Mouse (Mus musculus) liver (tissue): Measurements from ENCODE around the gene Prmt1.

Source experiments
- DNase-seq: peaks from one replicate; pipeline ENCODE4 v3.0.0-alpha.2; 2020; ENCODE audit warnings: mixed read lengths

The Prmt1 gene

GRCm38 (mm10) chr7:44938680-44939079 is 47.7 kb downstream of the Prmt1 start:
- no peak for DNase-seq

DNA sequence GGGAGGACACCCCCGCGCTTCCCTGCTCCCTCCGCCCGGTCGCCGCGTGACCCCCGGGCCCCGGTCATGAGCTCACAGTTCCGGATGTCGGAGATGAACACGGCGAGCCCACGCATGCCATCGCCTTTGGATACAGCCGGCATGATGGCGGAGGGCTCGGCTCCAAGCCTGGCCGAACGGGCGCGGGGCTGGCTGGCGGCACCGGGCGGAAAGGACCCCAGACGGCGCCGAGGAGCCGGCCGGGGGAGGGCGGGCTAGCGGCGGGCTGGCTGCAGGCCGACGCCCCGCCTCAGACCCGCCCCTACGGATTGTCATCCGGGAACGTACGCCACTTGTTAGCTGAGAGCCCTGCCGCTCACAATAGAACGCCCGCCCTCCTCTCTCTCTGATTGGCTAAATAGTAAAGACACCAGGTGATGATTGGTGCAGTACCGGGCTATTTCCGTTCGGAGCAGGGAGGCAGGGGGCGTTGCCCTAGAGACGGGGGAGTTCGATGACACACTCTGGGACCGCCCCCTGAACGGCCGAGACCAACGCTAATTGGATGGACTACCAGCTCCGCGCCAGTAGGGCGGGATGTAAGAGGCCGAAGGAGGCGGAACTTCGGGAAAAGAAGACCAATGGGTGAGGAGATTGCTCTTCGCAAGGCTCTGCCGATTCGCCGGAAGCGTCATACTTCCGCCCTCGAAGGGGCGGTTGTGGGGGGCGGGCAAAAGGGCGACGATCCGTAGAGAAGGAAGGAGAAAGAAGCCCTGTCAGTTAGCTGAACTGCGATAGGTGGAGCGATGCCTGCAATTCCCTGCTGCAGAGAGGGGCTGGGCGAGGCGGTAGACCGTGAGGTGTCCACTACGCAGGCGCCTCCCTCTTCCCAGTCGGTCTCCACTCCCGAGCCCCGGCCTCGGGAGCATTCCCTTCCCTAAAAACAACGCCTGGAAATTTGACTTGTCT is 56.9 kb downstream of the Prmt1 start, which contains the start of gene Ap2a1:
Ap2a1 (minus strand) TSS at position 293 of the 948 bp plus-strand sequence.
- DNase-seq = peak; percentile 100

- peak; percentile 48 for DNase-seq
Measured at GRCm38 (mm10) chr7:44928570-44928969, 57.8 kb downstream of the Prmt1 start.
